Mouse (Mus musculus): ENCODE measurements at regions not wholly inside any gene's neighbourhood (a gene's known extent, or its start where the extent isn't known, plus 50 kb on each side); places are given as distances from the start of the nearest gene placed in this dataset.

DNA sequence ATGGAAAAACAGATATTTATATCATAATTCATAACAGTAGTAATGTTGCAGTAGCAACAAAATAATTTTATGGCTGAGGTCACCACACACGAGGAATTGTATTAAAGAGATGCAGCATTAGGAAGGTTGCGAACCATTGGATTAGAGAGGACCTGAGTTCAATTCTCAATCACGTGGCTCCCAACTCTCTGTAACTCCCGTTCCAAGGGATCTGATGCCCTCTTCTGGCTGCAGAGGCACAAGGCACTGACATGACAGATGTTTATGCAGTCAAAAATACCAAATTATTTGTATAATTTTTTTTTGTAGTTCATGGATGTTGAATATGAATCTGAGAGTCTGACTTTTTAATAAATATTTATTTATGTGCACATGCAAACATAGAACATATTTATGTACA is 51.2 kb upstream of the Spag16 start:
- Histone ChIP-seq H3K4me1 (ENCODE audit: control insufficient read depth, insufficient read depth, insufficient read length, low read length) (no peaks in the 10 kb centered on the region), H3K36me3 (ENCODE audit: control insufficient read depth, insufficient read depth, low read length) (no peaks in the 10 kb centered on the region), H3K27ac (ENCODE audit: insufficient read depth, low read depth, low read length) (no peak overlapping the region), H3K4me3 (ENCODE audit: low read depth, low read length) (no peak overlapping the region), H3K27me3 (ENCODE audit: control insufficient read depth, insufficient read depth, low read length) (no peaks in the 10 kb centered on the region)
- 55% methylated on average over 4 of the region's 4 CpGs for WGBS
- TF ChIP-seq CTCF (IDR thresholded peaks at IDR 0.05; ENCODE audit: extremely low read depth, insufficient read length, insufficient replicate concordance, low read depth, low read length) (no peak), POLR2A (IDR thresholded peaks at IDR 0.05; ENCODE audit: low read depth, low read length) (no peak)

Measured in small intestine, adult 2 months (tissue).